Mouse (Mus musculus) naive thymus-derived CD4-positive, alpha-beta T cell, adult 2 months (primary cell): ENCODE measurements around the gene P2ry2.
A peak's percentile ranks its signal among the peaks of the same experiment; 100 is the strongest.

Experiments
- DNase-seq: peaks from one replicate; pipeline ENCODE4 v3.0.0-alpha.2; 2011; ENCODE audit warnings: low read depth

Gene P2ry2

GRCm38 (mm10) chr7:101012541-101012940, at the start of gene P2ry2:
Gene P2ry2 (minus strand): TSS chr7:101012866.
- DNase-seq = no peak

GRCm38 (mm10) chr7:101062246-101062645, 49.6 kb upstream of the P2ry2 start:
- no peak for DNase-seq

DNA sequence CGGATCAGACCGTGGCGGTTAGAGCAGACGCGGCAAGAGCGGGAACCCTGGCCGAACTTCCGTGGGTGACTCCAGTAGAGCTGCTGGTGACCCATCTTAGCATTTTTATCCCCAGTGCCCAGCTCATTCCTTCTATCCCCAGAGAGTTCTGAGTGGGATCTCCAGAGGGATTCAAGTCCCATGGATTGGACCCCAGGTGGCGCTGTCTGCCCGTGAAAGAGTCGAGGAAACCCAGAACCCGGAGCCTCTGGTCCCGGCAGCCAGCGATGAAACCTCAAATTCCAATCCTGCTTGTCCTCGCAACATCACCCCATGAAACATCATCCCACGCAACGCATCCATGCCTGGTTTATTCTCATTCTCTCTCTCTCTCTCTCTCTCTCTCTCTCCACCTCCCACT, 48.7 kb upstream of the P2ry2 start:
- DNase-seq = peak; percentile 76

DNA sequence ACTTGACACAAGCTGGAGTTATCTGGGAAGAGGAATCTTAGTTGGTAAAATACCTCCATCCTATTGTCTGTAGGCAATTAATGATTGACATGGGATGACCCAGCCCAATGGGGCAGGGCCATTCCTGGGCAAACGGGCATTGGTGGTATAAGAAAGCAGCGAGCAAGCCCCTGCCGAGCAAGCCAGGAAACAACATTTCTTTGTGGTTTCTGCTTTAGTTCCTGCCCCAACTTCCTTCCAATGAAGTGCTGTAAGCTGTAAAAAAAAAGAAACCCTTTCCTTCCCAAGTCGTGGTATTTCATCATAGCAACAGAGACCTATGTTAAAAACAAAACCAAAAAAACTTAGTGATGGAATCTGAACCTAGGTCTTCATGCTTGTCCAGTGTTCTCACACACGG, 47.8 kb upstream of the P2ry2 start:
- peak; percentile 74 for DNase-seq

- DNase-seq = no peak
Observed at GRCm38 (mm10) chr7:101059188-101059587, 46.5 kb upstream of the P2ry2 start.

DNA sequence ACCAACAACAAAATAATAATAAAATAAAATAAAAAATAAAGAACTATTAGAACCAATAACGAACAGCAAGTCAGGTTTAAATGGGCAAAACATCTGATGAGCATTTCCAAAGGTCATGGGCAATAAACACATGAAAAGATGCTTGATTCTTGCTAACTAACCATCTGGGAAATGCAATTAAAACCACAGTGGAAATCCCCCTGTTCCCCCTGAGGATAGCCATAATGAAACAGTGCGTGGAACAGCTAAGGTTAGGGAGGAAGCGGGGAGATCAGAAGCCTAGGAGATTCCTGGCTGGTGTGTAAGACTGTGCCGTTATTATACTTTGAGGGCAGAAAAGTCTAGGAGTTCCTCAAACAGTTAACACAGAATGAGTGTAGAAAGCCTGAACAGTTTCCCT, 44.6 kb upstream of the P2ry2 start:
- no peak for DNase-seq

GRCm38 (mm10) chr7:101053136-101053535, 40.5 kb upstream of the P2ry2 start:
- no peak for DNase-seq

GRCm38 (mm10) chr7:101051551-101052221, 39.0 kb upstream of the P2ry2 start:
- peak; percentile 88 for DNase-seq

GRCm38 (mm10) chr7:101050724-101051550, 38.3 kb upstream of the P2ry2 start:
- DNase-seq = no peak

DNA sequence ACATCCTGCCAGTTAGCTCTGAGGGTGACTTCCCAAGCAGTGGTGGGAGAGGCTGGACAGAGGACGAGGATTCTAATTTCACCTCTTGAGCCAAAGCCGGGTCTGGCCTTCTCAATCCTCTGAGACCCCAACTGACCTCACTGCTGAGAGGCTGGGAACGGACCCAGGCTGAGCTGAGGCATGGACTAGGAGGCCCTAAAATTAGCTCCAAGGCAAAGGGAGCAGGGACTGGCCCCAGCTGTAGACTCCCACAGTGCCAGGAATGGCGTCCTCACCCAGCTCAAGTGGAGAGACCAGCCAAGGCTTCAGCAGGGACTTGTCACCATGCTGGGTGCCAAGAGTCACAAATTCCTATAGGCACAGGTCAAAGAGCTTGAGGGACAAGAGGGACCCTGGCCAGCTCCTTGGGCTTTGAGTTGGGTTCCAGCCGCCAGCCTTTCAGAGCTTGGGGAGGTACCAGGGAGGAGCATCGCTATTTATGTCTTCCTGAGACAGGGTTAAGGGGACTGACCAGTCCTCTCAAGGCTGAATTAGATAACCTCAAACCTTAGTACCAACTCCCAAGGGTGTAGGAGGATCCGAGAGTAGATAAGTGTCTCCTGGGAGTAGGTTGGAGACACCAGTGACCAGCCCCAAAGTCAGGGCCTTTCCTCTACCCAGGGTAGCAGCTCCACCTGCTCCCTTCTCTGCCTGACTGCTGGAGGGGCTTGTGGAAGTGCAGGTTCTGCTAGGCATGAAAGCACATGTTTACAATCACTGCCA, 36.8 kb upstream of the P2ry2 start:
- DNase-seq = no peak

DNA sequence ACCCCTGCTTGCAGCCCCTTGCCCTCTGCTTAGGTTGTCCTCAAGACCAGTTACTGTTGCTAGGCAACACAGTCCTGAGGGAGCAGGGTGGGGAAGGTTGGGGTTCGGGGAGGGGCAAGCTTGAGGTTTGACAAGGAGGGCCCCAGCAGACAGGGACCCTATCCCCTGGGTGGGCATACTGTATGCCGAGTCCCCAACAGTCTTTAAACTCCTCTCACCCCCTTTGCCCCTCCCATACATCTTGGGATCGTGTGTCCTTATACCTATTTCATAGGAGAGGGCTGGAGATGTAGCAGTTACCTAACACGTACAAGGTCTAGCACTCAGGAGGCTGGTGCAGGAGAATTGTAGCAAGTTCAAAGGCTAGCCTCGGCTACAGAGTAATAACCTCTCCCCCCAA, 35.6 kb upstream of the P2ry2 start:
- DNase-seq = no peak

DNA sequence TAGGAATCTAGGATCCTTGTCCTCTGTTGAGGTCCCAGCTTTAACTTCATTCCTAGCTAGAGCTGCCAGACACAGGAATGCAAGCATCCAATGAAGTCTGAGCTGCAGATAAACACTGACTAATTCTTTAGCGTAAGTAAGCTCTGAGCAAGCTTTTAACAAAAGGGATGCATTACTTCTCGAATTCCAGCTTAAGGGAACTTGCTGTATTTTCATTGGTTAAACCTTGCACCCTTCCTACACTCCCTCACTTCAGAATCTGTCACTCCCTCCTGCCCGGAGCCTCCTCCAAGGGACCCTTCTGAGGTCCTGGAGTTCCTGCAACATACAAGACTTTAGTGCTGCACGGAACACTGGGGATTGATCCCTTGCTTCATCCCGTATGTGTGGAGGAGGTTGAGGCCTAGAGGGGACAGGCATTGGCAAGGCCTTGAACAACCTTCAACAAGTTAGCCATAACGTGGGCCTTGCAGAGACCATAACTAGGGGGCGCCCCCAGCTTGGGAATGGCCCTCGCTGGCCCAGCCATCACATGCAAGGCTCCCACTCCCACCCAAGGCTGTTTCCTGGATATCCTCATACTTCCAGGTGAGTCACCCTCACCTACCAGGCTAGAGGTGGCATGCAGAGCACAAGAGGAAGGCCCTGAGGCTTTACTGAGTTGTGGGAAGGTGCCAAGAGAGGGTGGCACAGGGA, 31.3 kb upstream of the P2ry2 start:
- DNase-seq = no peak

DNA sequence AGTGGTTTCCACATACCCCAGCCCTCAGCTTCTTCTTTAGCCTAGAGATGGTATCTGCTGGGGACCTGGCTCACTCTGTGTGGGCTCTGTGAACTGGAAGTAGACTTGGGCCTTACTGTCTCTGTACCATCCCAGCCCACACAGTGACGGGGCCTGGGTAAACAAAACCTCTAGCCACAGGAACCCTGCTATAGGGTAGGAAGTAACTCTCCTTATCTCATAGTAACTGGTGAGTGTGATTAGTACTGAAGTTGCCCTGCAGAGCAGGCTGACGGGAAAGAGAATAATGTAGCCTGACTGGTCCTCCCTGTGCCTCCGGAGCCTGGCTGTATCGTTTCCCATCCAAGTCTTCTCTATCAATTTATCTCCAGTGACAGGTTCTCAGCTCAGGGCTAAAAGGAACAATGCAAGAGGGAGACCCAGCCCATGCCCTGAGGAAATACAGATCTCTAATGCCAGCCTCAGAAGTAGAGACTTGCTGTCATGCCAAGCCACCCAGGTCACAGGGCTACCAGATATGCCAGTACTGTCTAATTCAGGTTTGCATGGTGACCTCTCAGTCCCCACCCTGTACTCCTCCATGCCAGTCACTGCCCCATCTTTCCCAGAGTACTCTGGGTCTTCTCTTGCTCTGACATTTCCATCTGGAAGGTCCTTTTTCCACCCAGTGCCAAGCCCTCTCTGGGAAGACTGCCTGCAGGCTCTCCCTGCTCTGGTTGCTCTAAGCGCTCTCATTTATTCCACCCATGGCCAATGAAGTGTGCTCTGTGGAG, 29.5 kb upstream of the P2ry2 start:
- no peak for DNase-seq

DNA sequence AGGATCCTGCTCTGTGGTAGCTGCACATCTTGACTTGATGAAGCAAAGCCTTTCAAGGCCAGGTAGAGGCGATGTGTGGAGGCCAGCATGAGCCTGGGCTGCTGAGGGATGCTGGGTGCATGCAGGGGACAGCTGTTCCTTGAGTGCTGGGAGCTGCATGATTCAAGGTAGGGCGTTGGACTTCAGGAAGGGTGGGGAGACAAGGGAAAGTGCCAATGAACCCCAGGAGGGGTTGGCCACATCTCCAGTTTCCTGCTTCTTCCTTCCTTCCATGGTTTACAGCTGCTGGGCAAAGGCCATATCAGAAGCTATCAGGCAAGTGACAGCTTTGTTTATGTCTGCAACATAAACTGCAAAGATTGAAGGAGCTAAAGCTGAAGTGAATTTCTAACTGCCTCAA, 28.9 kb upstream of the P2ry2 start:
- no peak for DNase-seq

GRCm38 (mm10) chr7:101033371-101033770, 20.7 kb upstream of the P2ry2 start:
- no peak for DNase-seq

DNA sequence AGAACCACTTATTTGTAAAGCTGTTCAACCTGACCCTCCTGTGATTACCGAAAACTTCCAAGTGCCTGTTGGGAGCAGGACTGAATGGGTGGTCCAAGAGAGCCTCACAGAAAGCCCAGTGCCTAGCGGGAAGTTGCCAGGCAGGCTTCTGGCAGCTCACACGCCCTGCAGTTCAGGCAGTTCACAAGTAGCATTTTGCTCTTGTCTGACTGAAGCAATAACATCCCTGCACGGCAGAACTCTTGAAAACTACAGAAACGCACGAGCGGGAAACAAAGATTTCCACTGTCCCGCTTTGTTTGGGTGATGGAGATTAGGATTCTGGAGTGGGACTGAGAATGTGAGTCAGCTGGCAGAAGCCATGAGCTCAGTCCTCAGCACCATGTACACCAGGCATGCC, 18.6 kb upstream of the P2ry2 start:
- no peak for DNase-seq

GRCm38 (mm10) chr7:101030756-101031155, 18.1 kb upstream of the P2ry2 start:
- no peak for DNase-seq

GRCm38 (mm10) chr7:101029446-101029845, 16.8 kb upstream of the P2ry2 start:
- DNase-seq = no peak

- no peak for DNase-seq
Observed at GRCm38 (mm10) chr7:101028991-101029390, 16.3 kb upstream of the P2ry2 start.

GRCm38 (mm10) chr7:101028444-101028757, 15.7 kb upstream of the P2ry2 start:
- DNase-seq = no peak

DNA sequence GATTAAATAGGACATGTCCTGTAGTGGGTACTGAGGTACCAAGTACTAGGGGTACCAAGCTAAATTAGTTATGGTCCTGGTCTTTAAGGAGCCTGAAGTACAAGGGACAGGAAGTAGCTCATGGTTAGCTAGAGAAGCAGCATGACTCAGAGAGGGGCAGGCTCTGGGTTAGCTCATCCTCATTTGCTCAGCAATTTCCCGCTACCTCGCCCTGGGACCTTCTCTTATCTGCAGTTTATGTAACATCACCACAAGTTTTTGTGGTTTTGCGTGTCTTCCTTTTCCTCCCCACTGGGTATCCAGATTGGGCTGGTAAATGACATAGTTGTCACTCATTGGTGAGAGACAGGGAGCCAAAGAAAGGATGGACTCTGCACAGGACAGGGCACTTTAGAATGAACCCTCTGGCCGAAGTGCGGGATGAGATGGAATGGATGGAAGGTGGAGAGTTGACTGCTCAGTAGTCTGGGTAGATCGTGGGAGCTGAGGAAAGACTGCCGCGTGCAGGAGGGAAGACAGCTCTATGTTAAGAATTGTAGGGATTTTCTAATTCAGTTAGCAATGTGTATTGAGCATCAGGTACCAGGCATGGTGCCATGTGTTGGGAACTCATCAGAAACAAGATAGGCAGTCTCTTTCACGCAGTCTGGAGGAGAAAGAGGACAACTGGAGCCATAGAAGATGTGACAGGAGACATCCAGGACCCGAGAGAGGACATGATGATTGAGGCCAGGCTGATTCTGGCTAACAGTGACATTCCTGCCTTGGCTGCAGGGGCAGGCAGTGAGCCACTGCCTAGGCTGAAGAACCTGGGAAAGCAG, 15.2 kb upstream of the P2ry2 start:
- peak; percentile 50 for DNase-seq
